Mouse (Mus musculus) myocyte (in vitro differentiated cells): ENCODE measurements at regions not wholly inside any gene's neighbourhood (a gene's known extent, or its start where the extent isn't known, plus 50 kb on each side); places are given as distances from the start of the nearest gene placed in this dataset.

Experiments used
- H3K27me3 ChIP-seq: one replicate; pipeline ENCODE4 v1.6.1; 2011; ENCODE audit not compliant: control insufficient read depth, insufficient read depth, insufficient read length
- H3K36me3 ChIP-seq: one replicate; pipeline ENCODE4 v1.6.1; 2011; ENCODE audit not compliant: control insufficient read depth, insufficient read depth
- H3K4me2 ChIP-seq: one replicate; pipeline ENCODE4 v1.6.1; 2011; ENCODE audit warnings: low read depth, control low read depth
- H3K4me3 ChIP-seq: one replicate; pipeline ENCODE4 v1.5.1; 2011; ENCODE audit warnings: mild to moderate bottlenecking, control low read depth, moderate library complexity
- H3K79me2 ChIP-seq: one replicate; pipeline ENCODE4 v1.6.1; 2011; ENCODE audit not compliant: control insufficient read depth, insufficient read depth
- H3ac ChIP-seq: one replicate; pipeline ENCODE4 v1.6.1; 2011; ENCODE audit not compliant: control insufficient read depth, insufficient read length
- CEBPB ChIP-seq: IDR thresholded peaks from 2 replicates; pipeline ENCODE4 v1.6.1; 2011; ENCODE audit warnings: mild to moderate bottlenecking, moderate library complexity; ENCODE audit not compliant: poor library complexity, insufficient read depth, severe bottlenecking
- E2F4 ChIP-seq: IDR thresholded peaks from one replicate; pipeline ENCODE4 v1.6.1; 2011; ENCODE audit warnings: mild to moderate bottlenecking, control low read depth, moderate library complexity; ENCODE audit not compliant: insufficient read depth
- MAX ChIP-seq: IDR thresholded peaks from one replicate; pipeline ENCODE4 v1.6.1; 2011; ENCODE audit warnings: low read depth, mild to moderate bottlenecking, control low read depth
- MYOD1 ChIP-seq, 3 experiments: IDR thresholded peaks; one replicate each; pipeline ENCODE4 v1.6.1; 2011; ENCODE audit warnings: control low read depth in 2 of 3, low read depth in 2 of 3, mild to moderate bottlenecking in 2 of 3, moderate library complexity in 1 of 3; ENCODE audit not compliant: insufficient read length in 2 of 3, control insufficient read depth in 1 of 3
- MYOG ChIP-seq, 3 experiments: IDR thresholded peaks; one replicate each; pipeline ENCODE4 v1.6.1; 2011; ENCODE audit warnings: control low read depth in 2 of 3, low read depth in 2 of 3, mild to moderate bottlenecking in 2 of 3; ENCODE audit not compliant: insufficient read length in 2 of 3, control insufficient read depth in 1 of 3, insufficient read depth in 1 of 3
- POLR2A ChIP-seq: IDR thresholded peaks from one replicate; pipeline ENCODE4 v1.6.1; 2011; ENCODE audit warnings: low read depth, mild to moderate bottlenecking, control low read depth, moderate library complexity; ENCODE audit not compliant: insufficient read length
- POLR2AphosphoS2 ChIP-seq: IDR thresholded peaks from one replicate; pipeline ENCODE4 v1.6.1; 2011; ENCODE audit warnings: low read depth, control low read depth; ENCODE audit not compliant: insufficient read length
- REST ChIP-seq: IDR thresholded peaks from one replicate; pipeline ENCODE4 v1.6.1; 2011; ENCODE audit warnings: mild to moderate bottlenecking, control low read depth, moderate library complexity; ENCODE audit not compliant: insufficient read depth, insufficient read length
- SRF ChIP-seq: IDR thresholded peaks from one replicate; pipeline ENCODE4 v1.6.1; 2011; ENCODE audit warnings: low read depth; ENCODE audit not compliant: control insufficient read depth, insufficient read length
- TCF12 ChIP-seq: IDR thresholded peaks from one replicate; pipeline ENCODE4 v1.6.1; 2011; ENCODE audit warnings: mild to moderate bottlenecking, control low read depth; ENCODE audit not compliant: poor library complexity, insufficient read depth, severe bottlenecking
- TCF3 ChIP-seq: IDR thresholded peaks from one replicate; pipeline ENCODE4 v1.6.1; 2011; ENCODE audit warnings: low read depth, control low read depth; ENCODE audit not compliant: insufficient read length
- USF1 ChIP-seq: IDR thresholded peaks from one replicate; pipeline ENCODE4 v1.6.1; 2011; ENCODE audit warnings: low read depth, mild to moderate bottlenecking, control low read depth, moderate library complexity

GRCm38 (mm10) chr13:39852257-39852800 is 508.9 kb downstream of the Ofcc1 start:
- H3K4me2 ChIP-seq = no peak overlapping the region
- no peak overlapping the region for H3ac ChIP-seq
- no peak overlapping the region for H3K4me3 ChIP-seq
- TF ChIP-seq POLR2AphosphoS2 = no peak
- no peak for TF ChIP-seq MYOG (IDR thresholded peaks at IDR 0.05; ENCODE audit: control insufficient read depth in 1 of 3, insufficient read depth in 1 of 3, insufficient read length in 2 of 3, low read depth in 2 of 3)
- TF ChIP-seq MAX = no peak
- no peak for TF ChIP-seq E2F4
- no peak for TF ChIP-seq TCF12
- no peak for TF ChIP-seq USF1
- TF ChIP-seq POLR2A = no peak
- TF ChIP-seq TCF3 = no peak
- TF ChIP-seq REST = no peak
- TF ChIP-seq CEBPB = no peak
- no peak for TF ChIP-seq SRF
- no peak for TF ChIP-seq MYOD1 (IDR thresholded peaks at IDR 0.05; ENCODE audit: control insufficient read depth in 1 of 3, insufficient read length in 2 of 3, low read depth in 2 of 3)
- no peaks in the 10 kb centered on the region for H3K79me2 ChIP-seq
- no peaks in the 10 kb centered on the region for H3K36me3 ChIP-seq
- H3K27me3 ChIP-seq = no peaks in the 10 kb centered on the region

GRCm38 (mm10) chr13:39849391-39849790 is 511.9 kb downstream of the Ofcc1 start:
- TF ChIP-seq TCF3 (no peak), CEBPB (peak; percentile 70; the same call in 1 of the 2 replicates)
- Histone ChIP-seq H3ac (no peak overlapping the region), H3K4me2 (no peak overlapping the region), H3K36me3 (no peaks in the 10 kb centered on the region), H3K79me2 (no peaks in the 10 kb centered on the region), H3K4me3 (no peak overlapping the region), H3K27me3 (no peaks in the 10 kb centered on the region)

- Histone ChIP-seq H3ac (no peak overlapping the region), H3K4me3 (no peak overlapping the region), H3K27me3 (no peaks in the 10 kb centered on the region), H3K79me2 (no peaks in the 10 kb centered on the region), H3K36me3 (no peaks in the 10 kb centered on the region), H3K4me2 (no peak overlapping the region)
- TF ChIP-seq MYOG (IDR thresholded peaks at IDR 0.05; ENCODE audit: control insufficient read depth in 1 of 3, insufficient read depth in 1 of 3, insufficient read length in 2 of 3, low read depth in 2 of 3) (no peak), SRF (no peak), MAX (no peak), MYOD1 (IDR thresholded peaks at IDR 0.05; ENCODE audit: control insufficient read depth in 1 of 3, insufficient read length in 2 of 3, low read depth in 2 of 3) (no peak), REST (no peak), POLR2A (no peak), USF1 (no peak), TCF3 (no peak), TCF12 (no peak), E2F4 (no peak), POLR2AphosphoS2 (no peak), CEBPB (no peak)
Measured at GRCm38 (mm10) chr13:39836053-39836584, 525.1 kb downstream of the Ofcc1 start.

- no peak for TF ChIP-seq POLR2A
- no peak for TF ChIP-seq SRF
- TF ChIP-seq MYOD1 (IDR thresholded peaks at IDR 0.05; ENCODE audit: control insufficient read depth in 1 of 3, insufficient read length in 2 of 3, low read depth in 2 of 3) = no peak
- no peak for TF ChIP-seq MYOG (IDR thresholded peaks at IDR 0.05; ENCODE audit: control insufficient read depth in 1 of 3, insufficient read depth in 1 of 3, insufficient read length in 2 of 3, low read depth in 2 of 3)
- no peak for TF ChIP-seq MAX
- TF ChIP-seq CEBPB = no peak
- no peak for TF ChIP-seq E2F4
- TF ChIP-seq TCF12 = no peak
- no peak for TF ChIP-seq USF1
- no peak for TF ChIP-seq POLR2AphosphoS2
- no peak for TF ChIP-seq TCF3
- TF ChIP-seq REST = no peak
Measured at GRCm38 (mm10) chr13:39835302-39835701, 525.9 kb downstream of the Ofcc1 start.

GRCm38 (mm10) chr13:39834521-39835245 is 526.6 kb downstream of the Ofcc1 start:
- H3K36me3 ChIP-seq = no peaks in the 10 kb centered on the region
- no peak overlapping the region for H3ac ChIP-seq
- H3K27me3 ChIP-seq = no peaks in the 10 kb centered on the region
- H3K79me2 ChIP-seq = no peaks in the 10 kb centered on the region
- H3K4me3 ChIP-seq = no peak overlapping the region
- no peak overlapping the region for H3K4me2 ChIP-seq
- TF ChIP-seq MYOG (IDR thresholded peaks at IDR 0.05; ENCODE audit: control insufficient read depth in 1 of 3, insufficient read depth in 1 of 3, insufficient read length in 2 of 3, low read depth in 2 of 3) = no peak

More at GRCm38 (mm10) chr13:39835302-39835701, 525.9 kb downstream of the Ofcc1 start:
- Histone ChIP-seq H3K4me2 (no peak overlapping the region), H3K4me3 (no peak overlapping the region), H3K79me2 (no peaks in the 10 kb centered on the region), H3K36me3 (no peaks in the 10 kb centered on the region), H3ac (no peak overlapping the region), H3K27me3 (no peaks in the 10 kb centered on the region)
